Mouse (Mus musculus): Measurements from ENCODE around the gene Pcdh9. TPM values are rescaled to one million over a fixed set of nuclear protein-coding genes. Genes with fewer than 3 reads are reported as not detected.

The Pcdh9 gene
- polyA plus RNA-seq, 1 experiment from 2014 or later: 24.1 TPM

DNA sequence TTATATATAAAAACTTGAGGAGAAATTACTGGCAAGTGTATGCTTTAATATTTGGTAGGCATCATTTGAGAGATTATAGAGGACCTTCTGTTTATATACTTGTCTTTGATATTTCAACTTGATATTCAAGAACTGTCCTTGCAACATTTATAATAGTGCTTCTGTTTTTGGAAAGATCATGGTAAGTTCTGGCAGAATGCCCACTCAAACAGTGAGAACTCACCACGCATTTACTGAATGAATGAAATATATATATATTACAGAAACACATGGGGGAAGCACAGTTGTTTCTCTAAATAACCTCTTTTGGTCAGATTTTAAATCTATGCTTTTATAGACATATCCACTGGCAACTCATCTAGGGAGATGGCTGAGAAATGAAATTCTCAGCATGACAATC, 164.7 kb downstream of the Pcdh9 start:
- Histone ChIP-seq H3K36me3 (ENCODE audit: control insufficient read depth, insufficient read depth, low read length) (no peaks in the 10 kb centered on the region), H3K4me3 (replicated peaks; ENCODE audit: low read length) (no peak overlapping the region), H3K4me2 (ENCODE audit: low read depth, low read length) (no peak overlapping the region), H3K9me3 (replicated peaks; ENCODE audit: control insufficient read depth, low read length) (no peaks in the 10 kb centered on the region), H3K27ac (ENCODE audit: low read length) (no peak overlapping the region), H3K9ac (ENCODE audit: low read length) (no peak overlapping the region), H3K27me3 (ENCODE audit: control insufficient read depth, insufficient read depth, low read length) (no peaks in the 10 kb centered on the region), H3K4me1 (ENCODE audit: control insufficient read depth, insufficient read depth, low read length) (no peaks in the 10 kb centered on the region)
- 31% methylated on average over 1 of the region's 1 CpGs for WGBS
- no peak for ATAC-seq (ENCODE audit: insufficient read depth, low FRiP score)

DNA sequence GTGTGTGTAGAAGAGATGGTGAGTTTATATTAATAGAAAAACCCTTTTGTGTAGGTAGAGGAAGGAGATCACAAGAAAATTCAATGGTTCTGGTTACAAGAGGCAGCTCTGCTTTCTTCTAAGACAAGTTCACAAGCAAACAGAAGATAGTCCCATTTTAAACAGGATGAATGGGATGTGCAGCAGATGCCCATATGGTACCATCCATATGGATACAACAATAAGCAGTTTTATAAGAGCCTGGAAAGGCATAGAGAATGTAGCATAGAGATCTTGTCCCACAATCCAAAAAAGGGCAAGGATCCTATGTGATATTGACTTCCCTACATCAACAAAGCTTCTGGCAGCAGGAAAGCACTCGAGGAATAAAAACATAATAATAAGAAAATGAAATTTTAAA, 171.3 kb downstream of the Pcdh9 start:
- no peak overlapping the region for H3K4me2 ChIP-seq (ENCODE audit: low read depth, low read length)

DNA sequence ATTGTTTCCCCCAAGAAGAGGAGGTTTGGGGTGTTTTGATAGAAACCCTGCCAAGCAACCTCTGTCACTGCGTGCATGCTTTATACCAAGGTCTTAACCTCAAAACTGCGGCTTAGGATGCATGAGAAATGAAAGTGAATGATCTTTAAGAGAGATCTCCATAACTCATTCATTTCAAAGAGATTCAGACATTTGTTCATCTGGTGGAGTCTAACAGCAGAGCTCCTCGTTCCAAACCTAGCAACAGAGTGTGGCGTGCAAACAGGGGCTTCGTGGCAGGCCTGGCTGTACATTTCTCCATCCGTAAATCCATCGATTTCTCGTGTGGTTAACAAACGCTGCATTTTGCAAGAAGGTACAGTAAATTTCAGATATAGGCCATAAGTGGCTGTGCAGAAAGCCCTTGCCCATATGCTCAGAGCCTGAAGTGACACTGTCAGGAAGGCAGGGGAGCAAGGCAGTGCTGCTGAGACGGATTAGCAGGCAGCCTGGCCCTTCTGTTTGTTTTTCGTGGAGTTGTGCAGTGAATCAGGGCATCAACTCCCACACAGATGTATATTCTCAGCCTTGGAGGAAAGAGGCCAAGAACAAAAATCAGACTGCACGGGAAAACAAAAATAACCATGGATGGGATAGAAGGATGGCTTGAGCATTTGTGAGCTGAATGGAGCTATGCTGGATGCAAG, 177.1 kb downstream of the Pcdh9 start:
- Histone ChIP-seq H3K4me3 (replicated peaks; ENCODE audit: low read length) (no peak overlapping the region), H3K27ac (ENCODE audit: low read length) (no peak overlapping the region; the same call in 1 of the 2 replicates), H3K9me3 (replicated peaks; ENCODE audit: control insufficient read depth, low read length) (no peaks in the 10 kb centered on the region), H3K36me3 (ENCODE audit: control insufficient read depth, insufficient read depth, low read length) (no peaks in the 10 kb centered on the region), H3K4me1 (ENCODE audit: control insufficient read depth, insufficient read depth, low read length) (peaks cover 3% of the 10 kb centered on the region; the same call in 1 of the 2 replicates), H3K4me2 (ENCODE audit: low read depth, low read length) (no peak overlapping the region), H3K27me3 (ENCODE audit: control insufficient read depth, insufficient read depth, low read length) (no peaks in the 10 kb centered on the region), H3K9ac (ENCODE audit: low read length) (no peak overlapping the region)
- 66% methylated on average over 12 of the region's 12 CpGs for WGBS
- ATAC-seq (ENCODE audit: insufficient read depth, low FRiP score): no peak

More for the DNA sequence above, 171.3 kb downstream of the Pcdh9 start:
- no peaks in the 10 kb centered on the region for H3K27me3 ChIP-seq (ENCODE audit: control insufficient read depth, insufficient read depth, low read length)
- no peaks in the 10 kb centered on the region for H3K9me3 ChIP-seq (replicated peaks; ENCODE audit: control insufficient read depth, low read length)
- WGBS: 68% methylated on average over 1 of the region's 1 CpGs
- H3K36me3 ChIP-seq (ENCODE audit: control insufficient read depth, insufficient read depth, low read length): no peaks in the 10 kb centered on the region
- H3K9ac ChIP-seq (ENCODE audit: low read length): no peak overlapping the region
- no peak for ATAC-seq (ENCODE audit: insufficient read depth, low FRiP score)
- no peak overlapping the region for H3K4me3 ChIP-seq (replicated peaks; ENCODE audit: low read length)
- no peaks in the 10 kb centered on the region for H3K4me1 ChIP-seq (ENCODE audit: control insufficient read depth, insufficient read depth, low read length)
- no peak overlapping the region for H3K27ac ChIP-seq (ENCODE audit: low read length)

DNA sequence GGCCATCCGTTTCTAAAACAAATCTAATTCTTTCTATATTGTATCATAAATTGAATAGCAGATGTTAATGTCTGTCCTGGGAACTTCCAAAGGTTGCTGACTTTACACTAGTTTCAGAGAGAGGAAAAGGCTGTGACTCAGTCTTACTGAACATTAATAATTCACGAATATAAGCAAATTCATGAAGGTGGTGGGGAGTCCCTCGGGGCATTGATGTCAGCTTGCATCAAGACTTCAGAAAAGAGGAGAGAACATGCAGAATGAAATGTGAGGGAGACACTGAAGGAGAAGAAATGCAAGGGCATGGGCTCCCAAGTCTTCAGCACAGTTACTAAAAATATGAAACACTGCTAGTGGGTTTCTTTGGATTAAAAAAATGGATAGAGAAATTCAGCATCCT, 181.8 kb downstream of the Pcdh9 start:
- H3K36me3 ChIP-seq (ENCODE audit: control insufficient read depth, insufficient read depth, low read length): no peaks in the 10 kb centered on the region
- 59% methylated on average over 3 of the region's 3 CpGs for WGBS
- no peak overlapping the region for H3K4me3 ChIP-seq (replicated peaks; ENCODE audit: low read length)
- H3K4me1 ChIP-seq (ENCODE audit: control insufficient read depth, insufficient read depth, low read length): peaks cover 3% of the 10 kb centered on the region; the same call in 1 of the 2 replicates
- no peaks in the 10 kb centered on the region for H3K27me3 ChIP-seq (ENCODE audit: control insufficient read depth, insufficient read depth, low read length)
- no peak for ATAC-seq (ENCODE audit: insufficient read depth, low FRiP score)
- no peak overlapping the region for H3K9ac ChIP-seq (ENCODE audit: low read length)
- no peak overlapping the region for H3K27ac ChIP-seq (ENCODE audit: low read length)
- H3K4me2 ChIP-seq (ENCODE audit: low read depth, low read length): no peak overlapping the region
- no peaks in the 10 kb centered on the region for H3K9me3 ChIP-seq (replicated peaks; ENCODE audit: control insufficient read depth, low read length)

DNA sequence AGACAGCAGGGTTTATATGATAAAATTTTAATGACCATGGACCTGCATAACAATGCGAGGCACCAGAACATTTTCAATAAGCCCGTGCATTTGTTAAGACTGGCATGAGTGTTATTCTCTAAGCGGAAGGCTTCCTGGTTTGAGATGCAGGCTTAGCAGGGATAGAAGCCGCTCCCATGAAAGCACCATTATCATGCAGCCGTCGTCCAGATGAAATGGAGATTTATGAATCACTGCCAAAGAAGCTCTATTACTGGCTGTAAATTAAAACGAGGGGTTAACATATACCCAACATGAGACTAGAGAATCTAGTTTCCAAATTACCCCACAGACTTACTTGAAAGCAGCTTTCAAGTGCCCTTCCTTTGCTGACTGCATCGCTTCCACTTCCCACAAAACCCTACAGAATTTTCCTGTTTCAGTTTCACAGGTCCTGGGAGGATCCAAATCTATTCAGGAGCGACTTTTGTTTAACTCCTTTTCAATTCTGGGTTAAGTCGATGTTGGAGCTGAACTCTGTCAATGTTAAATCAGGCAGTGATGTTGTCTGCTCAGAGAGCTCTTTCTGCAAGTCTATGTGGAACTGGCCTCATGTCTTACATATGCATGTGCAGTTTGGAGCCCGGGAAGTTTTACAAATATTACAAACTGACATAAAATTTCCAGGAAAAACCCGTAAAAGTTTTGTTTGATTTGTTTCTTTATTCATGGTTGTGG, 188.9 kb downstream of the Pcdh9 start:
- H3K36me3 ChIP-seq (ENCODE audit: control insufficient read depth, insufficient read depth, low read length): no peaks in the 10 kb centered on the region
- ATAC-seq (ENCODE audit: insufficient read depth, low FRiP score): no peak
- H3K4me1 ChIP-seq (ENCODE audit: control insufficient read depth, insufficient read depth, low read length): no peaks in the 10 kb centered on the region
- no peak overlapping the region for H3K9ac ChIP-seq (ENCODE audit: low read length)
- WGBS: 46% methylated on average over 12 of the region's 12 CpGs
- no peak overlapping the region for H3K4me2 ChIP-seq (ENCODE audit: low read depth, low read length)
- no peaks in the 10 kb centered on the region for H3K9me3 ChIP-seq (replicated peaks; ENCODE audit: control insufficient read depth, low read length)
- H3K27me3 ChIP-seq (ENCODE audit: control insufficient read depth, insufficient read depth, low read length): no peaks in the 10 kb centered on the region
- H3K4me3 ChIP-seq (replicated peaks; ENCODE audit: low read length): no peak overlapping the region
- no peak overlapping the region for H3K27ac ChIP-seq (ENCODE audit: low read length)

DNA sequence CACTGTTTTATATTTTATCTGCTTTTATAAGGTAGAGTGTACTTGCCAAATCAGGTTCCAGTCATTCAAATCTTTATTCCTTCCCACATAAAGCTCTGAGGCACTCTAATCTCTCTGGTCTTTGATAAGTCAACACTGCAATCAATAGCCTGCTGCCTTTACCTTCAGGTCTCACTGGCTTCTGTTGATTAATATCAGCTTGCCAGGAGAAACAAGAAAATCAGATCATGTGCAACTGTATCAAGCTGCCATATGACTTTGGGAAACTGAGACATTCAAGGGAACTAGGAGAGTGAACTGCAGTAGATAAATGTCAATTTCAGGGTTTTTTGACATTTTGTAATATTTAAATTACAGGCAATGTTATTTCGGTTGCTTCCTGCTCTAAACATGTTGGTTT, 189.6 kb downstream of the Pcdh9 start:
- H3K27ac ChIP-seq (ENCODE audit: low read length): no peak overlapping the region
- 80% methylated on average over 1 of the region's 1 CpGs for WGBS

DNA sequence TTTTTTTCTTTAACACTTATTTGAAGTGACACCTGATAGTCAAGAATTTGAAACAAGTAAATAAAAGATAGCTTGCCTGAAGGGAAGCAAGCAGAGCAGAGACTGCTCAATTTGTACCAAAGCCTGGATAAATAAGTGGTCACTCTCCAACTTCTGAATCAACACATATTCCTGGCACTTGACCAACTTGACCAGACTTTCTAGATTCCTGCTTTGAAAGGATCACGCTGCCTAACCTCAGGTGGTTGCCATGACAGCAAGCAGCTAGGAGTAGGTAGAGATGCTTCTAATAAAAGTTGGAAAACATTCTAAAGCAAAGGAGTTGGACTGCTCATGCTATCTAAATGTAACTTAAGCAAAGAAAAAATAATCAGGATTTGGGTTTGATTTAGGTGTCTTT, 205.8 kb downstream of the Pcdh9 start:
- Histone ChIP-seq H3K9me3 (replicated peaks; ENCODE audit: control insufficient read depth, low read length) (no peaks in the 10 kb centered on the region), H3K4me3 (replicated peaks; ENCODE audit: low read length) (no peak overlapping the region), H3K4me1 (ENCODE audit: control insufficient read depth, insufficient read depth, low read length) (no peaks in the 10 kb centered on the region), H3K27me3 (ENCODE audit: control insufficient read depth, insufficient read depth, low read length) (no peaks in the 10 kb centered on the region), H3K4me2 (ENCODE audit: low read depth, low read length) (no peak overlapping the region), H3K9ac (ENCODE audit: low read length) (no peak overlapping the region), H3K27ac (ENCODE audit: low read length) (no peak overlapping the region), H3K36me3 (ENCODE audit: control insufficient read depth, insufficient read depth, low read length) (no peaks in the 10 kb centered on the region)
- no peak for ATAC-seq (ENCODE audit: insufficient read depth, low FRiP score)
- 29% methylated on average over 1 of the region's 1 CpGs for WGBS

More for the DNA sequence above, 189.6 kb downstream of the Pcdh9 start:
- H3K27me3 ChIP-seq (ENCODE audit: control insufficient read depth, insufficient read depth, low read length): no peaks in the 10 kb centered on the region
- no peaks in the 10 kb centered on the region for H3K9me3 ChIP-seq (replicated peaks; ENCODE audit: control insufficient read depth, low read length)
- no peak for ATAC-seq (ENCODE audit: insufficient read depth, low FRiP score)
- H3K4me1 ChIP-seq (ENCODE audit: control insufficient read depth, insufficient read depth, low read length): no peaks in the 10 kb centered on the region
- no peak overlapping the region for H3K4me2 ChIP-seq (ENCODE audit: low read depth, low read length)
- H3K4me3 ChIP-seq (replicated peaks; ENCODE audit: low read length): no peak overlapping the region
- no peak overlapping the region for H3K9ac ChIP-seq (ENCODE audit: low read length)
- H3K36me3 ChIP-seq (ENCODE audit: control insufficient read depth, insufficient read depth, low read length): no peaks in the 10 kb centered on the region

DNA sequence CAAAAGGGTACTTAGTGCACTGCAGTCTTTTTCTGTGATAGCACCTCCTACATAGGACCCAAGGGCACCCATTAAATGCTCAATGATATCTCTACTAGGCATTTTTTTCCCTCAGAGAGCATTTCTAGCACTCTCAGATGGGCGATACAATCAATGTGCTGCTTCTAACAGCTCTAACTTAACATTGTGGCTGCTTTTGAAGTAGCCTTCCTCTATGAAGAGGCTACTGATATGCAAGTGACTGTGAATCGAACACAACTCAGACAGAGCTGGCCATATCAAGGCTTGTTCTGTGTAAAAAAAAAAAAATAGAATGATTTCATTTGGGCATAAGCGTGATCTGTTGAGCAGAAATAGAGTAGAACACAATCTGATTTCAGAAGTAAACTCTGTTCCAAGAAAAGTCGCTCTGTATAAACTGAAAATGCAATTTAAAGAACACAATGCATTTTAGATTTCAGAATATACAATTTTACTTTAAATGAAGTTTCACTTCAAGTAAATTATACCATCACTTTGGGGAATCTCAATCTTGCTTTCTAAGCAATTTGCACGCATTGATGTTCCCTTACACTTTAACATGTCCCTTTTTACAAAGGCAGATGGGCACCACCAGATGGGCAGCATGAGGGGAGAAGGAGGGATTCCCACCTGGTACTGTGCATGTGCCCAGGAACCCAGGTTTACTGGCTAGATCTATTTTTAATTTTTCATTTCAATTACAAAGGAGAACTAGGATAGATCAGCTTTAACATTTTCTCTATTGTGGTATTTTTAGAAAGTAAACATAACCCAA, 215.0 kb downstream of the Pcdh9 start:
- no peaks in the 10 kb centered on the region for H3K4me1 ChIP-seq (ENCODE audit: control insufficient read depth, insufficient read depth, low read length)
- WGBS: 89% methylated on average over 5 of the region's 5 CpGs

More for the DNA sequence above, 215.0 kb downstream of the Pcdh9 start:
- no peak overlapping the region for H3K4me3 ChIP-seq (replicated peaks; ENCODE audit: low read length)
- H3K27ac ChIP-seq (ENCODE audit: low read length): no peak overlapping the region
- no peak overlapping the region for H3K9ac ChIP-seq (ENCODE audit: low read length)
- H3K27me3 ChIP-seq (ENCODE audit: control insufficient read depth, insufficient read depth, low read length): no peaks in the 10 kb centered on the region
- no peak for ATAC-seq (ENCODE audit: insufficient read depth, low FRiP score)
- H3K9me3 ChIP-seq (replicated peaks; ENCODE audit: control insufficient read depth, low read length): no peaks in the 10 kb centered on the region
- no peaks in the 10 kb centered on the region for H3K36me3 ChIP-seq (ENCODE audit: control insufficient read depth, insufficient read depth, low read length)
- H3K4me2 ChIP-seq (ENCODE audit: low read depth, low read length): no peak overlapping the region

Data from stomach, embryonic 16.5 days (tissue).